Mouse (Mus musculus) liver, embryonic 13.5 days (tissue): ENCODE data around the gene Sord. TPM values are rescaled to one million over a fixed set of nuclear protein-coding genes. Genes with fewer than 3 reads are reported as not detected.
"Not testable (repeated sequence)": the region's sequence is repeated elsewhere in the genome, so short reads cannot be mapped to it uniquely, and the experiment has no call there.

Experiments
- ATAC-seq: fragments of 200-750 bp; cut with Nextera tagmentation; 2 replicates; pipeline ENCODE4 v1.8.0; 2017; ENCODE audit warnings: low read depth, mild to moderate bottlenecking, moderate number of reproducible peaks, moderate library complexity
- DNase-seq: peaks from one replicate; pipeline ENCODE4 v3.0.0; 2022
- H3K27ac ChIP-seq: fragments of 300-500 bp; sonication (generic); 2 replicates; pipeline ENCODE4 v1.5.1; 2015; ENCODE audit warnings: moderate library complexity, mild to moderate bottlenecking, inconsistent platforms
- H3K27me3 ChIP-seq: fragments of 300-500 bp; sonication (generic); 2 replicates; pipeline ENCODE4 v1.6.1; 2015; ENCODE audit warnings: mild to moderate bottlenecking, inconsistent platforms
- H3K36me3 ChIP-seq: fragments of 300-500 bp; sonication (generic); 2 replicates; pipeline ENCODE4 v1.6.1; 2015; ENCODE audit warnings: mild to moderate bottlenecking, inconsistent platforms
- H3K4me1 ChIP-seq: fragments of 300-500 bp; sonication (generic); replicated peaks from 2 replicates; pipeline ENCODE4 v1.6.1; 2015; ENCODE audit warnings: inconsistent platforms
- H3K4me2 ChIP-seq: fragments of 300-500 bp; sonication (generic); 2 replicates; pipeline ENCODE4 v1.6.1; 2015; ENCODE audit warnings: inconsistent platforms, mild to moderate bottlenecking, moderate library complexity
- H3K4me3 ChIP-seq: fragments of 300-500 bp; sonication (generic); replicated peaks from 2 replicates; pipeline ENCODE4 v1.5.1; 2015; ENCODE audit warnings: mild to moderate bottlenecking, inconsistent platforms
- H3K9ac ChIP-seq: fragments of 300-500 bp; sonication (generic); 2 replicates; pipeline ENCODE4 v1.6.1; 2015; ENCODE audit warnings: mild to moderate bottlenecking, inconsistent platforms
- H3K9me3 ChIP-seq: fragments of 300-500 bp; sonication (generic); replicated peaks from 2 replicates; pipeline ENCODE4 v1.6.1; 2016; ENCODE audit warnings: inconsistent platforms
- WGBS: fragments of 180-500 bp; shearing (Covaris S2); methylation state at CpG from one replicate; pipeline ENCODE4 v1.1.7; 2015; ENCODE audit not compliant: insufficient replicate concordance; 5-methylcytosine and 5-hydroxymethylcytosine counted together
- polyA plus RNA-seq: library from polyadenylated mRNA; unstranded; fragments of >200 nt; fragmentation: Nextera tagmentation; extraction: Ambion mirVana; gene quantifications from 2 replicates; pipeline ENCODE4 v1.2.1, GENCODE M21; 2015

The Sord gene
- polyA plus RNA-seq, result 146 and 178 TPM in 2 replicates

DNA sequence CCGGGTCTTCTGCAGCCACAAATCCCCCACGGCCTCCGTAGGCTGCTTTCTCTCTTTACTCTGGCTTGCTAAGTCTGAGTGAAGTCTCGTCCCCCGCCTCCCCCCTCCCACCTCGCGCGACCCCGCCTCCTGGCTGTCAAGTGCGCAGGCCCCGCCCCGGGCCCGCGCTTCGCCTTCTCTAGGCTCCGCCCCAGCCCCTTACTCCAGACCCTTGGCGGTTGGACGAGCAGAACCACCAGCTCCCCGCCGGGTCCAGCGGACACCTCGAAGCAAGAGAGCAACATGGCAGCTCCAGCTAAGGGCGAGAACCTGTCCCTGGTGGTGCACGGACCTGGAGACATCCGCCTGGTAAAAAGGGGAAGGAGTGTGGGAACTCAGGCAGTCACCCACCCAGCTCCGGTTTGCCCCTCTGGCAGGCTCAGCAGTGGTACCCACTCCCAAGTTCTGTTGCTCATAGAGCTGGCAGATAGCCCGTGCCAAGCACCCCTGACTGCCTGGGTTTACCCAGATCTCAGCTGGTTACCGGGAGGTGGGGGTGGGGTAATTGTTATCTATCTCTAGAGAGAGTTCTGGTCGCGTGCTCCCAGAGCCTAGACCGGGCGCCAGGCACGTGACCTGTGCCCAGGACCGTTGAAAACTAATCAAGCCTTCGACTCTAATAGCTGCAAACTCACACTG is at the start of gene Sord:
Gene Sord, plus strand, starts transcription at position 139 of the 678 bp plus-strand sequence.
- ATAC-seq (peak; percentile 94), DNase-seq (peak; percentile 63)
- Histone ChIP-seq H3K4me2 (peak within 1 kb of the TSS; percentile 86), H3K4me3 (peak within 1 kb of the TSS; percentile 76), H3K9me3 (no peaks in the 10 kb centered on the region), H3K4me1 (peaks cover 68% of the 10 kb centered on the region), H3K27me3 (no peaks in the 10 kb centered on the region), H3K36me3 (no peaks in the 10 kb centered on the region), H3K27ac (peak within 1 kb of the TSS; percentile 90), H3K9ac (peak within 1 kb of the TSS; percentile 85)
- WGBS, result under 1% methylated on average over 35 of the region's 35 CpGs

- no peaks in the 10 kb centered on the region for H3K36me3 ChIP-seq
- no peaks in the 10 kb centered on the region for H3K27me3 ChIP-seq
- ATAC-seq (no peak), DNase-seq (no peak)
- WGBS, result 68% methylated on average over 4 of the region's 4 CpGs
- H3K9me3 ChIP-seq, result no peaks in the 10 kb centered on the region
- H3K9ac ChIP-seq, result no peak overlapping the region
- no peak overlapping the region for H3K4me2 ChIP-seq
- no peak overlapping the region for H3K4me3 ChIP-seq
- H3K4me1 ChIP-seq, result peaks cover 4% of the 10 kb centered on the region
- H3K27ac ChIP-seq, result no peak overlapping the region
These were observed 49.5 kb upstream of the Sord start for GRCm38 (mm10) chr2:122185086-122185485.

GRCm38 (mm10) chr2:122186106-122186505 is 48.4 kb upstream of the Sord start, which contains the start of the genes Patl2 and Terb2:
Gene Patl2, minus strand, starts transcription at chr2:122186189.
Gene Terb2, plus strand, starts transcription at chr2:122186272.
- no peak within 1 kb of the TSS for H3K4me3 ChIP-seq
- ATAC-seq (no peak), DNase-seq (no peak)
- WGBS, result 73% methylated on average over 17 of the region's 17 CpGs
- H3K27ac ChIP-seq, result no peak within 1 kb of the TSS
- peaks cover 4% of the 10 kb centered on the region for H3K4me1 ChIP-seq
- no peaks in the 10 kb centered on the region for H3K9me3 ChIP-seq
- no peak within 1 kb of the TSS for H3K9ac ChIP-seq
- H3K36me3 ChIP-seq, result no peaks in the 10 kb centered on the region
- no peak within 1 kb of the TSS for H3K4me2 ChIP-seq
- H3K27me3 ChIP-seq, result no peaks in the 10 kb centered on the region

GRCm38 (mm10) chr2:122186751-122187150 is 47.8 kb upstream of the Sord start:
- Histone ChIP-seq H3K27me3 (no peaks in the 10 kb centered on the region), H3K4me3 (no peak overlapping the region), H3K9ac (no peak overlapping the region), H3K4me1 (peaks cover 6% of the 10 kb centered on the region), H3K27ac (no peak overlapping the region), H3K36me3 (no peaks in the 10 kb centered on the region), H3K9me3 (no peaks in the 10 kb centered on the region), H3K4me2 (no peak overlapping the region)
- 83% methylated on average over 3 of the region's 3 CpGs for WGBS
- DNase-seq (no peak), ATAC-seq (no peak)

GRCm38 (mm10) chr2:122191849-122192248 is 42.7 kb upstream of the Sord start:
- WGBS, result 47% methylated on average over 3 of the region's 3 CpGs
- no peak for ATAC-seq

GRCm38 (mm10) chr2:122194509-122194929 is 40.0 kb upstream of the Sord start:
- 51% methylated on average over 1 of the region's 1 CpGs for WGBS
- DNase-seq (no peak), ATAC-seq (no peak)
- H3K36me3 ChIP-seq, result no peaks in the 10 kb centered on the region
- 0 out of 2 replicates have a peak, but pooled peaks cover 7% of the 10 kb centered on the region for H3K4me1 ChIP-seq
- no peak overlapping the region for H3K9ac ChIP-seq
- H3K4me2 ChIP-seq, result no peak overlapping the region
- no peak overlapping the region for H3K4me3 ChIP-seq
- no peak overlapping the region for H3K27ac ChIP-seq
- H3K27me3 ChIP-seq, result no peaks in the 10 kb centered on the region
- no peaks in the 10 kb centered on the region for H3K9me3 ChIP-seq

More at GRCm38 (mm10) chr2:122191849-122192248, 42.7 kb upstream of the Sord start:
- Histone ChIP-seq H3K36me3 (no peaks in the 10 kb centered on the region), H3K4me2 (no peak overlapping the region), H3K27me3 (no peaks in the 10 kb centered on the region), H3K9me3 (no peaks in the 10 kb centered on the region), H3K27ac (no peak overlapping the region), H3K9ac (no peak overlapping the region), H3K4me3 (no peak overlapping the region), H3K4me1 (peaks cover 11% of the 10 kb centered on the region)
- DNase-seq, result no peak

DNA sequence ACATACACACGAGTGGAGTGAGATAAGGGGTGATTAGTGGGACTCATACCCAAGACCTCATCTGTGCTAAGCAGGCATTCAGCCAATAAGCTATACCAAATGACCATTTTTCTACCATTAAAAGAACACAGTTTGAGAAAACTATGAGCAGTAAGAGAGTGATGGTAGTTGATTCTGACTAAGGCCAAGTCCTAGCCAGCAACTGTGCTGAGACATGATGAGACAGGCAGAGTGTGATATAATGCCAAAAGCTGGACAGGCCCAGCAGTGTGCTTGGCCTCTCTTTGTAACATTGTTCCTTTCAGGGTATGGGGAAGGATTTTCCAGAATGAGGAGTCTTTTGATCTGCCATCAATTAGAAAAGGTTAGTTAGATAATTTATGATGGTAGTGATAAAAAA is 33.0 kb upstream of the Sord start:
- Histone ChIP-seq H3K9me3 (no peaks in the 10 kb centered on the region), H3K27ac (no peak overlapping the region), H3K4me3 (no peak overlapping the region), H3K9ac (no peak overlapping the region), H3K4me2 (no peak overlapping the region), H3K36me3 (no peaks in the 10 kb centered on the region), H3K27me3 (no peaks in the 10 kb centered on the region), H3K4me1 (no peaks in the 10 kb centered on the region)
- ATAC-seq (no peak), DNase-seq (no peak)
- WGBS, result 27% methylated on average over 1 of the region's 1 CpGs

- ATAC-seq (no peak), DNase-seq (no peak)
- Histone ChIP-seq H3K27me3 (no peaks in the 10 kb centered on the region), H3K4me1 (no peaks in the 10 kb centered on the region; the same call in 1 of the 2 replicates), H3K36me3 (no peaks in the 10 kb centered on the region), H3K4me2 (no peak overlapping the region), H3K9ac (no peak overlapping the region), H3K9me3 (no peaks in the 10 kb centered on the region), H3K4me3 (no peak overlapping the region), H3K27ac (no peak overlapping the region)
- 49% methylated on average over 2 of the region's 2 CpGs for WGBS
These were observed 28.0 kb upstream of the Sord start for GRCm38 (mm10) chr2:122206440-122207107.

- WGBS, result 72% methylated on average over 3 of the region's 3 CpGs
- Histone ChIP-seq H3K36me3 (no peaks in the 10 kb centered on the region), H3K27me3 (no peaks in the 10 kb centered on the region), H3K9me3 (no peaks in the 10 kb centered on the region), H3K4me1 (no peaks in the 10 kb centered on the region; the same call in 1 of the 2 replicates), H3K9ac (no peak overlapping the region), H3K4me2 (no peak overlapping the region), H3K27ac (no peak overlapping the region), H3K4me3 (no peak overlapping the region)
- no peak for ATAC-seq
- no peak for DNase-seq
These were observed 23.9 kb upstream of the Sord start for GRCm38 (mm10) chr2:122210534-122211228.

GRCm38 (mm10) chr2:122217075-122217474 is 17.5 kb upstream of the Sord start:
- peak; percentile 89 for ATAC-seq
- Histone ChIP-seq H3K27ac (peak overlapping the region; percentile 45), H3K4me1 (peaks cover 36% of the 10 kb centered on the region)
- not testable (repeated sequence) for H3K27me3 ChIP-seq, DNase-seq, H3K4me2 ChIP-seq, H3K36me3 ChIP-seq, H3K9me3 ChIP-seq, H3K9ac ChIP-seq, H3K4me3 ChIP-seq
- WGBS, result 36% methylated on average over 4 of the region's 4 CpGs

GRCm38 (mm10) chr2:122218234-122218633 is 16.3 kb upstream of the Sord start:
- Histone ChIP-seq H3K4me3 (no peak overlapping the region), H3K27ac (peak overlapping the region; percentile 43; the same call in 1 of the 2 replicates), H3K9ac (no peak overlapping the region), H3K4me2 (no peak overlapping the region), H3K27me3 (no peaks in the 10 kb centered on the region), H3K9me3 (no peaks in the 10 kb centered on the region; the same call in 1 of the 2 replicates), H3K36me3 (no peaks in the 10 kb centered on the region), H3K4me1 (peaks cover 47% of the 10 kb centered on the region)
- WGBS, result 55% methylated on average over 2 of the region's 2 CpGs
- DNase-seq (no peak), ATAC-seq (no peak)
